Mouse (Mus musculus) heart, postnatal 0 days (tissue): ENCODE measurements around the gene Btnl10.

Source experiments
- CTCF ChIP-seq: IDR thresholded peaks from 2 replicates; pipeline ENCODE4 v1.5.1; 2016; ENCODE audit warnings: antibody characterized with exemption, control low read depth, low read depth
- EP300 ChIP-seq: IDR thresholded peaks from 2 replicates; pipeline ENCODE4 v1.6.1; 2016; ENCODE audit warnings: antibody characterized with exemption, low read depth

GRCm38 (mm10) chr11:58959921-58960465, 42.3 kb downstream of the Btnl10 start:
- TF ChIP-seq EP300 (no peak), CTCF (peak; percentile 24; the same call in 1 of the 2 replicates)
